ENCODE assay signal across 21 mouse cellular contexts in genomic region chr13:55543447-55543846, GRCm38 (mm10). TPM values are rescaled to one million over a fixed set of nuclear protein-coding genes. Genes with fewer than 3 reads are reported as not detected.
DNase-seq lines count a peak whose midpoint lies in the region; ATAC-seq and TF ChIP-seq lines count a peak whose summit lies in the region.
"Had no signal": no experiment of that assay in that cellular context is flagged by ENCODE, and none has a peak within 500 bp of the region (broad histone marks: within the 10 kb centered on the region; RNA-seq: fewer than 3 reads in every experiment).

No protein-coding gene starts in this region.

- no peaks in the 10 kb centered on the region for H3K27me3 ChIP-seq in hindbrain, postnatal 0 days (ENCODE audit: insufficient read depth, low read length)
- H3K27me3 ChIP-seq: embryonic facial prominence, embryonic 13.5 days; forebrain, embryonic 12.5 days; forebrain, embryonic 15.5 days; heart, embryonic 13.5 days had no signal

- peaks cover 80% of the 10 kb centered on the region for H3K36me3 ChIP-seq in hindbrain, postnatal 0 days (ENCODE audit: insufficient read depth, low read length)

- TF ChIP-seq POLR2A in lung, adult 2 months (IDR thresholded peaks at IDR 0.05; ENCODE audit: borderline replicate concordance, extremely low read depth, low read depth, low read length): no peak

- no peak overlapping the region for H3K4me3 ChIP-seq in lung, adult 2 months (replicated peaks; ENCODE audit: extremely low read depth, low read depth, low read length)
- no peak overlapping the region for H3K4me3 ChIP-seq in hindbrain, postnatal 0 days (ENCODE audit: low read length)
- H3K4me3 ChIP-seq: embryonic facial prominence, embryonic 13.5 days; erythroblast, embryonic 14.5 days; forebrain, embryonic 12.5 days; forebrain, embryonic 15.5 days; heart, adult 2 months; heart, embryonic 10.5 days; heart, embryonic 13.5 days had no signal

- TF ChIP-seq CTCF in lung, adult 2 months (IDR thresholded peaks at IDR 0.05; ENCODE audit: insufficient read depth, low read length): no peak
- no peak for TF ChIP-seq CTCF in hindbrain, postnatal 0 days (IDR thresholded peaks at IDR 0.05; ENCODE audit: low read depth)

- DNase-seq in lung, adult 2 months: peak; percentile 34
- peak; percentile 44 for DNase-seq in lung, postnatal 10 days
- DNase-seq in lung, postnatal 36 days: peak; percentile 73
- DNase-seq in hindbrain, postnatal 0 days (ENCODE audit: low spot score): no peak
- no peak for DNase-seq in spleen, adult 18-20 months
- DNase-seq: adrenal gland, adult 2 months; adrenal gland, postnatal 14 days; cerebellum, adult 11 months; gastrocnemius, postnatal 25 days; heart, adult 2 months; heart, postnatal 14 days; heart, postnatal 4 days had no signal

- ATAC-seq in hindbrain, postnatal 0 days: no peak
- no peak for ATAC-seq in megakaryocyte, adult 5-6 weeks (ENCODE audit: poor library complexity, severe bottlenecking)
- ATAC-seq: CD4-positive, CD25-positive, alpha-beta regulatory T cell, adult 4 months; forebrain, embryonic 15.5 days had no signal

- 69% methylated on average over 8 of the region's 8 CpGs for WGBS in lung, adult 2 months
- 98% methylated on average over 8 of the region's 8 CpGs for WGBS in hindbrain, postnatal 0 days

- H3K27ac ChIP-seq in hindbrain, postnatal 0 days: no peak overlapping the region
- H3K27ac ChIP-seq: embryonic facial prominence, embryonic 13.5 days; forebrain, embryonic 12.5 days; forebrain, embryonic 15.5 days; heart, adult 2 months; heart, embryonic 10.5 days; heart, embryonic 13.5 days; hindbrain, embryonic 14.5 days had no signal

- H3K4me1 ChIP-seq in lung, adult 2 months (ENCODE audit: control insufficient read depth, insufficient read depth, low read length): no peaks in the 10 kb centered on the region
- no peaks in the 10 kb centered on the region for H3K4me1 ChIP-seq in hindbrain, postnatal 0 days (ENCODE audit: insufficient read depth, low read length)
- H3K4me1 ChIP-seq: embryonic facial prominence, embryonic 13.5 days; forebrain, embryonic 12.5 days; forebrain, embryonic 15.5 days; heart, embryonic 13.5 days had no signal

- no peak overlapping the region for H3K9ac ChIP-seq in hindbrain, postnatal 0 days (replicated peaks; ENCODE audit: low read length)
- H3K9ac ChIP-seq: embryonic facial prominence, embryonic 13.5 days; forebrain, embryonic 12.5 days; forebrain, embryonic 15.5 days; heart, embryonic 13.5 days; hindbrain, embryonic 14.5 days had no signal

- H3K9me3 ChIP-seq in hindbrain, postnatal 0 days (ENCODE audit: low read length): no peaks in the 10 kb centered on the region
- H3K9me3 ChIP-seq: embryonic facial prominence, embryonic 13.5 days; forebrain, embryonic 12.5 days; forebrain, embryonic 15.5 days; heart, embryonic 10.5 days; heart, embryonic 13.5 days had no signal

- no peak overlapping the region for H3K4me2 ChIP-seq in hindbrain, postnatal 0 days (ENCODE audit: low read depth, low read length)
- H3K4me2 ChIP-seq: embryonic facial prominence, embryonic 13.5 days; forebrain, embryonic 12.5 days; forebrain, embryonic 15.5 days; heart, embryonic 13.5 days; hindbrain, embryonic 14.5 days had no signal

RNA-seq across cellular contexts. Expression of gene Ddx41, which starts 7.0 kb away (rescaled TPM):
- polyA plus RNA-seq in lung, adult 2 months (2012; rRNA removed): 58.0 and 61.1 TPM in 2 replicates
- 48.6 and 53.4 TPM in 2 replicates for total RNA-seq in hindbrain, postnatal 0 days (2014; rRNA removed)
- polyA plus RNA-seq in hindbrain, postnatal 0 days (2015; fragmentation: Nextera tagmentation; extraction: Ambion mirVana): 44.4 and 47.2 TPM in 2 replicates
- 16.2 and 20.9 TPM in 2 replicates for total RNA-seq in megakaryocyte, adult 5-6 weeks (2015)
- 41.4 and 56.6 TPM in 2 replicates for total RNA-seq in megakaryocyte, adult 5-6 weeks (2017)

RNA-seq across cellular contexts. Expression of gene Dok3, which starts 14.4 kb away (rescaled TPM):
- 39.8 TPM in 2 replicates for polyA plus RNA-seq in lung, adult 2 months (2012; rRNA removed)
- total RNA-seq in hindbrain, postnatal 0 days (2014; rRNA removed): 4.7 and 5.2 TPM in 2 replicates
- 1.1 and 1.6 TPM in 2 replicates for polyA plus RNA-seq in hindbrain, postnatal 0 days (2015; fragmentation: Nextera tagmentation; extraction: Ambion mirVana)
- total RNA-seq in megakaryocyte, adult 5-6 weeks (2015): 73.6 and 80.6 TPM in 2 replicates
- total RNA-seq in megakaryocyte, adult 5-6 weeks (2017): 81.2 and 88.6 TPM in 2 replicates

RNA-seq across cellular contexts. Expression of gene Fam193b, which starts 27.5 kb away (rescaled TPM):
- 142 and 151 TPM in 2 replicates for polyA plus RNA-seq in lung, adult 2 months (2012; rRNA removed)
- total RNA-seq in hindbrain, postnatal 0 days (2014; rRNA removed): 60.2 and 87.5 TPM in 2 replicates
- 38.8 and 38.9 TPM in 2 replicates for polyA plus RNA-seq in hindbrain, postnatal 0 days (2015; fragmentation: Nextera tagmentation; extraction: Ambion mirVana)
- 29.7 and 35.4 TPM in 2 replicates for total RNA-seq in megakaryocyte, adult 5-6 weeks (2015)
- total RNA-seq in megakaryocyte, adult 5-6 weeks (2017): 19.1 and 26.4 TPM in 2 replicates

RNA-seq across cellular contexts. Expression of gene Pdlim7, which starts 30.0 kb away (rescaled TPM):
- polyA plus RNA-seq in lung, adult 2 months (2012; rRNA removed): 72.1 and 80.5 TPM in 2 replicates
- total RNA-seq in hindbrain, postnatal 0 days (2014; rRNA removed): 43.4 and 49.9 TPM in 2 replicates
- 133 TPM in 2 replicates for polyA plus RNA-seq in hindbrain, postnatal 0 days (2015; fragmentation: Nextera tagmentation; extraction: Ambion mirVana)
- total RNA-seq in megakaryocyte, adult 5-6 weeks (2015): 23.8 and 25.9 TPM in 2 replicates
- total RNA-seq in megakaryocyte, adult 5-6 weeks (2017): 9.4 and 12.4 TPM in 2 replicates

RNA-seq across cellular contexts. Expression of gene Tmed9, which starts 30.1 kb away (rescaled TPM):
- 59.3 and 81.6 TPM in 2 replicates for polyA plus RNA-seq in lung, adult 2 months (2012; rRNA removed)
- 59.3 and 66.7 TPM in 2 replicates for total RNA-seq in hindbrain, postnatal 0 days (2014; rRNA removed)
- polyA plus RNA-seq in hindbrain, postnatal 0 days (2015; fragmentation: Nextera tagmentation; extraction: Ambion mirVana): 105 and 117 TPM in 2 replicates
- total RNA-seq in megakaryocyte, adult 5-6 weeks (2015): 44.1 and 54.7 TPM in 2 replicates
- total RNA-seq in megakaryocyte, adult 5-6 weeks (2017): 87.7 and 100 TPM in 2 replicates

Comparison
In these comparisons a context has a peak if more than half of its experiments do, and no peak if none do; other contexts are left out.
1. DNase-seq: peak in lung, adult 2 months (single experiment), lung, postnatal 10 days (single experiment) and lung, postnatal 36 days (single experiment); none in hindbrain, postnatal 0 days (single experiment) and spleen, adult 18-20 months (0 of 2).
2. RNA of gene Dok3, which starts 14.4 kb away (total RNA-seq): 73.6 to 88.6 TPM in megakaryocyte, adult 5-6 weeks; 4.7 to 5.2 TPM in hindbrain, postnatal 0 days; every median in the first group is over 10 times any median in the second.